Mouse (Mus musculus): ENCODE results near the gene Irf6. TPM values are rescaled to one million over a fixed set of nuclear protein-coding genes. Genes with fewer than 3 reads are reported as not detected.

Gene Irf6
- polyA plus RNA-seq, 1 experiment from 2014 or later = 0.91 TPM

- H3K9me3 ChIP-seq = no peaks in the 10 kb centered on the region
- no peak overlapping the region for H3K4me2 ChIP-seq
- ATAC-seq (ENCODE audit: low read depth) = peak; percentile 89
- 30% methylated on average over 9 of the region's 9 CpGs for WGBS
- peak overlapping the region; percentile 61 for H3K27ac ChIP-seq (replicated peaks)
- H3K4me3 ChIP-seq = no peak overlapping the region
- peaks cover 15% of the 10 kb centered on the region for H3K4me1 ChIP-seq (replicated peaks)
- no peak overlapping the region for H3K9ac ChIP-seq
- no peaks in the 10 kb centered on the region for H3K27me3 ChIP-seq
- H3K36me3 ChIP-seq = no peaks in the 10 kb centered on the region
Observed at GRCm38 (mm10) chr1:193189151-193189621, 36.3 kb downstream of the Irf6 start.

- no peaks in the 10 kb centered on the region for H3K36me3 ChIP-seq
Observed at GRCm38 (mm10) chr1:193189771-193190170, 36.9 kb downstream of the Irf6 start.

GRCm38 (mm10) chr1:193191675-193192283, 38.9 kb downstream of the Irf6 start:
- no peak overlapping the region for H3K4me3 ChIP-seq
- H3K9me3 ChIP-seq = no peaks in the 10 kb centered on the region
- H3K4me1 ChIP-seq (replicated peaks) = peaks cover 15% of the 10 kb centered on the region
- ATAC-seq (ENCODE audit: low read depth) = no peak
- H3K27ac ChIP-seq (replicated peaks) = no peak overlapping the region
- 92% methylated on average over 7 of the region's 7 CpGs for WGBS
- no peak overlapping the region for H3K9ac ChIP-seq
- H3K4me2 ChIP-seq = no peak overlapping the region
- H3K27me3 ChIP-seq = no peaks in the 10 kb centered on the region
- no peaks in the 10 kb centered on the region for H3K36me3 ChIP-seq

More at GRCm38 (mm10) chr1:193189771-193190170, 36.9 kb downstream of the Irf6 start:
- Histone ChIP-seq H3K9ac (no peak overlapping the region), H3K4me2 (no peak overlapping the region), H3K9me3 (no peaks in the 10 kb centered on the region), H3K4me1 (replicated peaks) (peaks cover 15% of the 10 kb centered on the region), H3K27me3 (no peaks in the 10 kb centered on the region), H3K27ac (replicated peaks) (peak overlapping the region; percentile 61), H3K4me3 (no peak overlapping the region)
- 69% methylated on average over 3 of the region's 3 CpGs for WGBS
- ATAC-seq (ENCODE audit: low read depth) = no peak

- Histone ChIP-seq H3K9me3 (no peaks in the 10 kb centered on the region), H3K4me2 (no peak overlapping the region), H3K4me3 (no peak overlapping the region), H3K9ac (no peak overlapping the region), H3K36me3 (no peaks in the 10 kb centered on the region), H3K27me3 (no peaks in the 10 kb centered on the region), H3K27ac (replicated peaks) (no peak overlapping the region), H3K4me1 (replicated peaks) (peaks cover 3% of the 10 kb centered on the region)
- no peak for ATAC-seq (ENCODE audit: low read depth)
- WGBS = 85% methylated on average over 3 of the region's 3 CpGs
Observed at GRCm38 (mm10) chr1:193194416-193195140, 41.7 kb downstream of the Irf6 start.

GRCm38 (mm10) chr1:193195169-193195810, 42.4 kb downstream of the Irf6 start:
- H3K27me3 ChIP-seq = no peaks in the 10 kb centered on the region
- 73% methylated on average over 3 of the region's 3 CpGs for whole genome bisulfite sequencing
- H3K4me2 ChIP-seq = no peak overlapping the region
- ATAC-seq (ENCODE audit: low read depth) = no peak
- no peaks in the 10 kb centered on the region for H3K9me3 ChIP-seq
- no peak overlapping the region for H3K27ac ChIP-seq (replicated peaks)
- H3K4me1 ChIP-seq (replicated peaks) = no peaks in the 10 kb centered on the region
- no peaks in the 10 kb centered on the region for H3K36me3 ChIP-seq
- no peak overlapping the region for H3K4me3 ChIP-seq
- no peak overlapping the region for H3K9ac ChIP-seq

- WGBS = 91% methylated on average over 18 of the region's 18 CpGs
- H3K9ac ChIP-seq = no peak overlapping the region
- no peaks in the 10 kb centered on the region for H3K36me3 ChIP-seq
- no peak for ATAC-seq (ENCODE audit: low read depth)
- H3K9me3 ChIP-seq = no peaks in the 10 kb centered on the region
- H3K4me3 ChIP-seq = no peak overlapping the region
- no peaks in the 10 kb centered on the region for H3K4me1 ChIP-seq (replicated peaks)
- no peak overlapping the region for H3K4me2 ChIP-seq
- no peak overlapping the region for H3K27ac ChIP-seq (replicated peaks)
- H3K27me3 ChIP-seq = no peaks in the 10 kb centered on the region
Observed at GRCm38 (mm10) chr1:193197494-193198205, 44.7 kb downstream of the Irf6 start.

GRCm38 (mm10) chr1:193198312-193198711, 45.4 kb downstream of the Irf6 start:
- H3K4me1 ChIP-seq (replicated peaks) = no peaks in the 10 kb centered on the region
- H3K4me3 ChIP-seq = no peak overlapping the region
- H3K4me2 ChIP-seq = no peak overlapping the region
- no peaks in the 10 kb centered on the region for H3K9me3 ChIP-seq
- H3K27ac ChIP-seq (replicated peaks) = no peak overlapping the region
- WGBS = 78% methylated on average over 2 of the region's 2 CpGs
- H3K9ac ChIP-seq = no peak overlapping the region
- no peaks in the 10 kb centered on the region for H3K36me3 ChIP-seq
- H3K27me3 ChIP-seq = no peaks in the 10 kb centered on the region
- no peak for ATAC-seq (ENCODE audit: low read depth)

GRCm38 (mm10) chr1:193200640-193201382, 47.9 kb downstream of the Irf6 start:
- no peak overlapping the region for H3K4me2 ChIP-seq
- no peaks in the 10 kb centered on the region for H3K9me3 ChIP-seq
- ATAC-seq (ENCODE audit: low read depth) = no peak
- 88% methylated on average over 8 of the region's 8 CpGs for WGBS
- no peaks in the 10 kb centered on the region for H3K27me3 ChIP-seq
- H3K4me3 ChIP-seq = no peak overlapping the region
- H3K9ac ChIP-seq = no peak overlapping the region
- no peaks in the 10 kb centered on the region for H3K4me1 ChIP-seq (replicated peaks)
- no peaks in the 10 kb centered on the region for H3K36me3 ChIP-seq
- H3K27ac ChIP-seq (replicated peaks) = no peak overlapping the region

GRCm38 (mm10) chr1:193201383-193201778, 48.5 kb downstream of the Irf6 start, which contains the start of gene Traf3ip3:
TSS of gene Traf3ip3 (minus strand) at chr1:193201703.
- Histone ChIP-seq H3K4me1 (replicated peaks) (no peaks in the 10 kb centered on the region), H3K27ac (replicated peaks) (no peak within 1 kb of the TSS), H3K4me2 (no peak within 1 kb of the TSS), H3K27me3 (no peaks in the 10 kb centered on the region), H3K4me3 (no peak within 1 kb of the TSS), H3K36me3 (no peaks in the 10 kb centered on the region), H3K9ac (no peak within 1 kb of the TSS), H3K9me3 (no peaks in the 10 kb centered on the region)
- no peak for ATAC-seq (ENCODE audit: low read depth)
- WGBS = 59% methylated on average over 5 of the region's 5 CpGs

GRCm38 (mm10) chr1:193203821-193204220, 50.9 kb downstream of the Irf6 start:
- no peak overlapping the region for H3K9ac ChIP-seq
- no peak overlapping the region for H3K4me3 ChIP-seq
- H3K4me2 ChIP-seq = no peak overlapping the region
- no peak overlapping the region for H3K27ac ChIP-seq (replicated peaks)
- H3K9me3 ChIP-seq = no peaks in the 10 kb centered on the region
- H3K4me1 ChIP-seq (replicated peaks) = no peaks in the 10 kb centered on the region
- ATAC-seq (ENCODE audit: low read depth) = no peak
- H3K36me3 ChIP-seq = no peaks in the 10 kb centered on the region
- H3K27me3 ChIP-seq = no peaks in the 10 kb centered on the region
- WGBS = 74% methylated on average over 2 of the region's 2 CpGs

GRCm38 (mm10) chr1:193205431-193205830, 52.5 kb downstream of the Irf6 start:
- H3K4me1 ChIP-seq (replicated peaks) = no peaks in the 10 kb centered on the region
- no peaks in the 10 kb centered on the region for H3K36me3 ChIP-seq
- H3K27me3 ChIP-seq = no peaks in the 10 kb centered on the region
- no peak overlapping the region for H3K4me3 ChIP-seq
- no peaks in the 10 kb centered on the region for H3K9me3 ChIP-seq
- no peak overlapping the region for H3K4me2 ChIP-seq
- ATAC-seq (ENCODE audit: low read depth) = no peak
- H3K27ac ChIP-seq (replicated peaks) = no peak overlapping the region
- H3K9ac ChIP-seq = no peak overlapping the region
- 93% methylated on average over 2 of the region's 2 CpGs for WGBS
